Mouse (Mus musculus) CH12.LX (cell line): ENCODE results near the gene Ythdf1.

Experiments
- CTCF ChIP-seq, 2 experiments: IDR thresholded peaks in 1 of 2; conservative IDR thresholded peaks in 1 of 2; 2 replicates each; pipeline ENCODE4 v1.5.1; 2011 to 2012; ENCODE audit warnings: low read depth in 2 of 2, low read length in 2 of 2, improper control_type of control experiment in 1 of 2, inconsistent platforms in 1 of 2, mild to moderate bottlenecking in 1 of 2, moderate library complexity in 1 of 2
- GABPA ChIP-seq: IDR thresholded peaks from 2 replicates; pipeline ENCODE4 v1.6.1; 2012; ENCODE audit warnings: low read depth, low read length, improper control_type of control experiment, inconsistent platforms; ENCODE audit not compliant: insufficient replicate concordance
- POLR2AphosphoS2 ChIP-seq: IDR thresholded peaks from 2 replicates; pipeline ENCODE4 v1.6.1; 2011; ENCODE audit warnings: low read depth, low read length, improper control_type of control experiment
- ZNF384 ChIP-seq: IDR thresholded peaks from 2 replicates; pipeline ENCODE4 v1.6.1; 2012; ENCODE audit warnings: low read depth, low read length, improper control_type of control experiment, inconsistent platforms

DNA sequence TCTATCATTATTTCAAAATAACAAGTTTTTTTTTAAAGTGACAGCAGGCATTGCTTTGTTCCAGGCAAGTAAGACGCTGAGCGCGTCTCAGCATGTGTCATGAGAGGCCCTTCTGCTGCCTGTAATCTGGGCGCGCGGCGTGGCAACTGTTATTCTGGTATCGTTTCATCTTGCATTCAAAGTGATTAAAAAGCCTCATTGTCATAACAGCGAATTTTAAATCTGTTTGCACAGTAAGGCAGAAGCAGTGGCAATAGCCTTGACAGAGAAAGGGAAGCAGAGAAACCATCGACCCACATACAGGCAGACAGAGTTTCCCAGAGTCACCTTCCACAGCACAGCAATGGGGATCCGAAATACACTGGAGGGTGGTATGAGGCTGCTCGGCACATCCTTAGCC, 59.2 kb downstream of the Ythdf1 start:
- TF ChIP-seq POLR2AphosphoS2 (no peak), GABPA (no peak), CTCF (conservative IDR thresholded peaks at IDR 0.05 in 1 of 2, IDR thresholded peaks at IDR 0.05 in 1 of 2; ENCODE audit: low read depth in 2 of 2, low read length in 2 of 2) (no peak), ZNF384 (no peak)
